ENCODE assay signal across 11 mouse cellular contexts in the genomic region with DNA sequence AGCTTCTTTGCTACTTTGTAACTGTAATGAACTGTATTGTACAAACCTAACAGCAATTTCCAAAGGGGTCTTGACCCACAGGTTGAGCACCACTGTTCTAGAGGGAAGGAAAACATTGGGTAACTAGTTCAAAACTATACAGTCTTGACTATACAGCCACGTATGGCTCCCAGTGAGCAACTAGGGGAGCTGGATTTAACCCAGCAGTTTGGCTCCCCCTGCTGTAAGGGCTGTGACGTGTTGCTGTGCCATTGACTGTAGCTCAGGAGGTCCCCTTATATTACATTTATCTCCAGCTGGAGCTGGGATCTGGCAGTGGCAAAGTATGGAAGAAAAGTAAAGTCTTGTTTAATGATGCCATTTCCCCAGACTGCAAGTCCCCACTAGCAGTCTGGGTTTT. TPM values are rescaled to one million over a fixed set of nuclear protein-coding genes. Genes with fewer than 3 reads are reported as not detected.
A peak's percentile ranks its signal among the peaks of the same experiment; 100 is the strongest.
DNase-seq lines count a peak whose midpoint lies in the region; ATAC-seq and TF ChIP-seq lines count a peak whose summit lies in the region.
"Had no signal": no experiment of that assay in that cellular context is flagged by ENCODE, and none has a peak within 500 bp of the region (broad histone marks: within the 10 kb centered on the region; RNA-seq: fewer than 3 reads in every experiment).

No protein-coding gene starts in this region.

- no peak for ATAC-seq in erythroid progenitor cell, adult 5-6 weeks (replicated peaks; ENCODE audit: low FRiP score, poor library complexity, severe bottlenecking)
- no peak for ATAC-seq in midbrain, embryonic 16.5 days

- no peaks in the 10 kb centered on the region for H3K9me3 ChIP-seq in midbrain, embryonic 16.5 days (replicated peaks; ENCODE audit: control insufficient read depth, low read length, poor library complexity, severe bottlenecking)
- H3K9me3 ChIP-seq: midbrain, embryonic 10.5 days had no signal

- intact Hi-C loops in gastrocnemius, adult 2 months (cut with DNase I): no loop called here

- TF ChIP-seq CTCF in gastrocnemius, adult 2 months (IDR thresholded peaks at IDR 0.05): peak; percentile 42
- TF ChIP-seq CTCF in thymus, adult 2 months (IDR thresholded peaks at IDR 0.05; ENCODE audit: borderline replicate concordance, control insufficient read depth, extremely low read depth, insufficient read depth, low read length, poor library complexity): no peak
- TF ChIP-seq CTCF in cortical plate, adult 2 months (IDR thresholded peaks at IDR 0.05; ENCODE audit: extremely low read depth, insufficient read depth, low read length): peak; percentile 21; the same call in 1 of the 2 replicates

- no peak overlapping the region for H3K4me3 ChIP-seq in gastrocnemius, adult 2 months
- no peak overlapping the region for H3K4me3 ChIP-seq in thymus, adult 2 months (ENCODE audit: control insufficient read depth, insufficient read depth, low read length)
- H3K4me3 ChIP-seq in cortical plate, adult 2 months (ENCODE audit: insufficient read depth, low read length): no peak overlapping the region
- H3K4me3 ChIP-seq in midbrain, embryonic 16.5 days (ENCODE audit: low read depth, low read length): no peak overlapping the region
- H3K4me3 ChIP-seq: midbrain, embryonic 10.5 days had no signal

- no peaks in the 10 kb centered on the region for H3K27me3 ChIP-seq in thymus, adult 2 months (ENCODE audit: control insufficient read depth, insufficient read depth, low read length)
- no peaks in the 10 kb centered on the region for H3K27me3 ChIP-seq in midbrain, embryonic 16.5 days (ENCODE audit: control insufficient read depth, insufficient read depth, low read depth, low read length)

- no peak for TF ChIP-seq POLR2A in thymus, adult 2 months (IDR thresholded peaks at IDR 0.05; ENCODE audit: control insufficient read depth, extremely low read depth, insufficient read depth, low read length, poor library complexity)
- no peak for TF ChIP-seq POLR2A in cortical plate, adult 2 months (IDR thresholded peaks at IDR 0.05; ENCODE audit: extremely low read depth, insufficient read depth, low read length)

- H3K27ac ChIP-seq in gastrocnemius, adult 2 months: no peak overlapping the region
- no peak overlapping the region for H3K27ac ChIP-seq in thymus, adult 2 months (ENCODE audit: control insufficient read depth, insufficient read depth, low read length)
- H3K27ac ChIP-seq in cortical plate, adult 2 months (ENCODE audit: insufficient read depth, low read length): no peak overlapping the region
- no peak overlapping the region for H3K27ac ChIP-seq in midbrain, embryonic 16.5 days (ENCODE audit: low read length)
- H3K27ac ChIP-seq: midbrain, embryonic 10.5 days had no signal

- no peaks in the 10 kb centered on the region for H3K36me3 ChIP-seq in thymus, adult 2 months (ENCODE audit: control insufficient read depth, insufficient read depth, low read length)
- no peaks in the 10 kb centered on the region for H3K36me3 ChIP-seq in midbrain, embryonic 16.5 days (ENCODE audit: control insufficient read depth, insufficient read depth, low read length)
- H3K36me3 ChIP-seq: midbrain, embryonic 10.5 days had no signal

- H3K9ac ChIP-seq in midbrain, embryonic 16.5 days (ENCODE audit: low read depth, low read length): no peak overlapping the region

- WGBS in thymus, adult 2 months: 40% methylated on average over 2 of the region's 2 CpGs
- WGBS in midbrain, embryonic 16.5 days: 50% methylated on average over 2 of the region's 2 CpGs

- DNase-seq in gastrocnemius, adult 2 months: no peak
- DNase-seq in gastrocnemius, postnatal 4 days (ENCODE audit: low spot score in 2 of 2): no peak
- DNase-seq in thymus, adult 2 months: peak; percentile 29
- DNase-seq in thymus, adult 18-20 months: no peak
- peak; percentile 56 for DNase-seq in thymus, postnatal 4 days
- DNase-seq: cerebellum, adult 11-12 months had no signal

- H3K4me1 ChIP-seq in thymus, adult 2 months (replicated peaks; ENCODE audit: control insufficient read depth, insufficient read depth, low read length): peaks cover 4% of the 10 kb centered on the region
- no peaks in the 10 kb centered on the region for H3K4me1 ChIP-seq in cortical plate, adult 2 months (ENCODE audit: control insufficient read depth, insufficient read depth, low read length)
- peaks cover 7% of the 10 kb centered on the region for H3K4me1 ChIP-seq in midbrain, embryonic 16.5 days (ENCODE audit: control insufficient read depth, insufficient read depth, low read length)

- H3K4me2 ChIP-seq in midbrain, embryonic 16.5 days (ENCODE audit: low read length): no peak overlapping the region

RNA-seq across cellular contexts. Expression of a gene that starts 4.9 kb away (rescaled TPM):
- 10 to 100 TPM; 11.7 to 14.2 TPM for total RNA-seq in gastrocnemius, adult 2 months (2021)
- 10 to 100 TPM; 21.0 to 22.4 TPM for total RNA-seq in gastrocnemius, postnatal 4 days (2021)
- 19.8 and 21.8 TPM in 2 replicates for polyA plus RNA-seq in thymus, adult 2 months (2012; rRNA removed)
- 22.7 and 22.8 TPM in 2 replicates for polyA plus RNA-seq in cortical plate, adult 2 months (2012; rRNA removed)
- 4.0 and 6.7 TPM in 2 replicates for total RNA-seq in erythroid progenitor cell, adult 5-6 weeks (2015; ENCODE audit: low replicate concordance)
- 2.4 and 6.1 TPM in 2 replicates for total RNA-seq in erythroid progenitor cell, adult 5-6 weeks (2017; ENCODE audit: low replicate concordance)
- 42.7 and 45.8 TPM in 2 replicates for polyA plus RNA-seq in midbrain, embryonic 16.5 days (2015; fragmentation: Nextera tagmentation; extraction: Ambion mirVana)

RNA-seq across cellular contexts. Expression of a gene that starts 28.4 kb away (rescaled TPM):
- 1 to 10 TPM in 1 of 2 experiments, under 1 TPM in 1; 0.36 to 1.0 TPM for total RNA-seq in gastrocnemius, adult 2 months (2021)
- total RNA-seq in gastrocnemius, postnatal 4 days (2021): 1 to 10 TPM; 3.9 to 6.8 TPM
- polyA plus RNA-seq in thymus, adult 2 months (2012; rRNA removed): 0.89 and 1.2 TPM in 2 replicates
- polyA plus RNA-seq in cortical plate, adult 2 months (2012; rRNA removed): 11.9 and 12.7 TPM in 2 replicates
- not detected in 2 replicates for total RNA-seq in erythroid progenitor cell, adult 5-6 weeks (2015; ENCODE audit: low replicate concordance)
- not detected in 2 replicates for total RNA-seq in erythroid progenitor cell, adult 5-6 weeks (2017; ENCODE audit: low replicate concordance)
- 3.8 and 4.2 TPM in 2 replicates for polyA plus RNA-seq in midbrain, embryonic 16.5 days (2015; fragmentation: Nextera tagmentation; extraction: Ambion mirVana)
- total RNA-seq: neutrophil, adult 5-6 weeks had no signal

Comparison
In these comparisons a context has a peak if more than half of its experiments do, and no peak if none do; other contexts are left out.
1. DNase-seq: peak in thymus, adult 2 months (single experiment) and thymus, postnatal 4 days (single experiment); none in gastrocnemius, adult 2 months (single experiment), gastrocnemius, postnatal 4 days (0 of 2) and thymus, adult 18-20 months (0 of 2).